Comparison of ENCODE assay signal across 8 mouse cellular contexts in genomic region chr7:97399960-97400715, GRCm38 (mm10). TPM values are rescaled to one million over a fixed set of nuclear protein-coding genes. Genes with fewer than 3 reads are reported as not detected.
DNase-seq lines count a peak whose midpoint lies in the region; ATAC-seq and TF ChIP-seq lines count a peak whose summit lies in the region.

Gene Ndufc2, plus strand, starts transcription at chr7:97400003.

- H3K4me1 ChIP-seq in bone marrow macrophage, adult 2 months (ENCODE audit: control insufficient read depth, insufficient read depth, low read length) = peaks cover 14% of the 10 kb centered on the region
- peaks cover 6% of the 10 kb centered on the region for H3K4me1 ChIP-seq in embryonic fibroblast, embryonic 13.5 days (ENCODE audit: control insufficient read depth, insufficient read depth, low read length)
- H3K4me1 ChIP-seq in heart, embryonic 10.5 days = peaks cover 17% of the 10 kb centered on the region
- peaks cover 20% of the 10 kb centered on the region for H3K4me1 ChIP-seq in kidney, embryonic 15.5 days
- peaks cover 9 to 15% of the 10 kb centered on the region in 2 experiments; a peak in 3 of 4 replicates for H3K4me1 ChIP-seq in liver, embryonic 14.5 days (replicated peaks; ENCODE audit: control insufficient read depth in 2 of 2, insufficient read depth in 2 of 2, low read length in 1 of 2)
- H3K4me1 ChIP-seq in neural tube, embryonic 11.5 days (ENCODE audit: control insufficient read depth, insufficient read depth, low read length) = peaks cover 4% of the 10 kb centered on the region
- H3K4me1 ChIP-seq in stomach, postnatal 0 days (replicated peaks; ENCODE audit: control insufficient read depth, insufficient read depth) = peaks cover 4% of the 10 kb centered on the region; the same call in 1 of the 2 replicates

- peak within 1 kb of the TSS; percentile 92 for H3K4me3 ChIP-seq in bone marrow macrophage, adult 2 months (ENCODE audit: insufficient read depth, low read length)
- peak within 1 kb of the TSS; percentile 84 for H3K4me3 ChIP-seq in embryonic fibroblast, embryonic 13.5 days (ENCODE audit: insufficient read depth, low read length)
- peak within 1 kb of the TSS; percentile 86 for H3K4me3 ChIP-seq in heart, embryonic 10.5 days
- H3K4me3 ChIP-seq in kidney, embryonic 15.5 days (replicated peaks) = peak within 1 kb of the TSS; percentile 69
- H3K4me3 ChIP-seq in liver, embryonic 14.5 days (ENCODE audit: insufficient read depth in 1 of 2, low read depth in 2 of 2, low read length in 2 of 2) = peak within 1 kb of the TSS; percentile 77 to 87
- H3K4me3 ChIP-seq in neural tube, embryonic 11.5 days (ENCODE audit: low read depth, low read length) = peak within 1 kb of the TSS; percentile 96
- peak within 1 kb of the TSS; percentile 97 for H3K4me3 ChIP-seq in stomach, postnatal 0 days (ENCODE audit: low read depth, low read length)

- H3K4me2 ChIP-seq in kidney, embryonic 15.5 days = peak within 1 kb of the TSS; percentile 71
- H3K4me2 ChIP-seq in liver, embryonic 14.5 days (ENCODE audit: low read depth) = peak within 1 kb of the TSS; percentile 91
- peak within 1 kb of the TSS; percentile 62 for H3K4me2 ChIP-seq in neural tube, embryonic 11.5 days (ENCODE audit: low read depth)
- H3K4me2 ChIP-seq in stomach, postnatal 0 days (replicated peaks; ENCODE audit: low read depth) = peak within 1 kb of the TSS; percentile 73

- peak within 1 kb of the TSS; percentile 55 for H3K27ac ChIP-seq in bone marrow macrophage, adult 2 months (ENCODE audit: insufficient read depth, low read depth, low read length)
- peak within 1 kb of the TSS; percentile 13; the same call in 1 of the 2 replicates for H3K27ac ChIP-seq in embryonic fibroblast, embryonic 13.5 days (ENCODE audit: insufficient read depth, low read length)
- peak within 1 kb of the TSS; percentile 96 for H3K27ac ChIP-seq in heart, embryonic 10.5 days
- H3K27ac ChIP-seq in kidney, embryonic 15.5 days = peak within 1 kb of the TSS; percentile 92
- peak within 1 kb of the TSS; percentile 43 for H3K27ac ChIP-seq in liver, embryonic 14.5 days
- peak within 1 kb of the TSS; percentile 67; the same call in 1 of the 2 replicates for H3K27ac ChIP-seq in neural tube, embryonic 11.5 days (ENCODE audit: low read depth, low read length)
- H3K27ac ChIP-seq in stomach, postnatal 0 days (replicated peaks) = peak within 1 kb of the TSS; percentile 89

- peak within 1 kb of the TSS; percentile 92 for H3K9ac ChIP-seq in kidney, embryonic 15.5 days
- H3K9ac ChIP-seq in liver, embryonic 14.5 days (replicated peaks) = peak within 1 kb of the TSS; percentile 87
- H3K9ac ChIP-seq in neural tube, embryonic 11.5 days (ENCODE audit: low read length) = peak within 1 kb of the TSS; percentile 83
- peak within 1 kb of the TSS; percentile 98 for H3K9ac ChIP-seq in stomach, postnatal 0 days (ENCODE audit: low read length)

- TF ChIP-seq POLR2A in bone marrow macrophage, adult 2 months (IDR thresholded peaks at IDR 0.05; ENCODE audit: borderline replicate concordance, low read depth, low read length) = no peak
- TF ChIP-seq POLR2A in embryonic fibroblast, embryonic 13.5 days (IDR thresholded peaks at IDR 0.05; ENCODE audit: low read depth, low read length) = peak; percentile 98

- ATAC-seq in kidney, embryonic 15.5 days (replicated peaks; ENCODE audit: low FRiP score) = peak; percentile 95
- ATAC-seq in liver, embryonic 14.5 days (ENCODE audit: insufficient read depth) = peak; percentile 89
- ATAC-seq in neural tube, embryonic 11.5 days (ENCODE audit: insufficient read depth, low FRiP score, low TSS enrichment) = peak; percentile 88
- ATAC-seq in stomach, postnatal 0 days (ENCODE audit: low FRiP score, low TSS enrichment) = peak; percentile 94

- under 1% methylated on average over 54 of the region's 54 CpGs for WGBS in heart, embryonic 10.5 days
- WGBS in kidney, embryonic 15.5 days = under 1% methylated on average over 54 of the region's 54 CpGs
- WGBS in liver, embryonic 14.5 days (ENCODE audit: insufficient replicate concordance) = under 1% methylated on average over 54 of the region's 54 CpGs
- WGBS in neural tube, embryonic 11.5 days = under 1% methylated on average over 54 of the region's 54 CpGs
- under 1% methylated on average over 54 of the region's 54 CpGs for WGBS in stomach, postnatal 0 days

- H3K9me3 ChIP-seq in heart, embryonic 10.5 days = no peaks in the 10 kb centered on the region
- peaks cover 7% of the 10 kb centered on the region; the same call in 1 of the 2 replicates for H3K9me3 ChIP-seq in kidney, embryonic 15.5 days (replicated peaks)
- no peaks in the 10 kb centered on the region for H3K9me3 ChIP-seq in liver, embryonic 14.5 days (ENCODE audit: control insufficient read depth, low read length)
- H3K9me3 ChIP-seq in neural tube, embryonic 11.5 days (ENCODE audit: control insufficient read depth, low read length) = no peaks in the 10 kb centered on the region
- no peaks in the 10 kb centered on the region for H3K9me3 ChIP-seq in stomach, postnatal 0 days (ENCODE audit: control insufficient read depth, low read length)

- no peaks in the 10 kb centered on the region for H3K27me3 ChIP-seq in heart, embryonic 10.5 days (ENCODE audit: insufficient read depth, poor library complexity, severe bottlenecking)
- no peaks in the 10 kb centered on the region for H3K27me3 ChIP-seq in kidney, embryonic 15.5 days
- H3K27me3 ChIP-seq in liver, embryonic 14.5 days (ENCODE audit: control insufficient read depth, insufficient read depth, low read length) = no peaks in the 10 kb centered on the region
- H3K27me3 ChIP-seq in neural tube, embryonic 11.5 days (ENCODE audit: control insufficient read depth, insufficient read depth, low read length) = no peaks in the 10 kb centered on the region
- no peaks in the 10 kb centered on the region for H3K27me3 ChIP-seq in stomach, postnatal 0 days (ENCODE audit: control insufficient read depth, insufficient read depth, low read length)

- peaks cover 23% of the 10 kb centered on the region for H3K36me3 ChIP-seq in heart, embryonic 10.5 days
- H3K36me3 ChIP-seq in kidney, embryonic 15.5 days = peaks cover 21% of the 10 kb centered on the region
- no peaks in the 10 kb centered on the region; the same call in 1 of the 2 replicates for H3K36me3 ChIP-seq in liver, embryonic 14.5 days (replicated peaks; ENCODE audit: control insufficient read depth, insufficient read depth, low read depth)
- H3K36me3 ChIP-seq in neural tube, embryonic 11.5 days (ENCODE audit: control insufficient read depth, insufficient read depth, low read length) = no peaks in the 10 kb centered on the region
- H3K36me3 ChIP-seq in stomach, postnatal 0 days (ENCODE audit: control insufficient read depth, insufficient read depth, low read length) = no peaks in the 10 kb centered on the region

- DNase-seq in CD4-positive helper T cell, adult 2 months (ENCODE audit: low read depth, low spot score) = peak; percentile 85
- peak; percentile 92 for DNase-seq in heart, embryonic 10.5 days (ENCODE audit: low spot score)
- peak; percentile 61 to 68 (median 62) for DNase-seq in liver, embryonic 14.5 days (ENCODE audit: low read depth in 3 of 3, low spot score in 3 of 3)
- DNase-seq in neural tube, embryonic 11.5 days (ENCODE audit: low spot score) = peak; percentile 88
- peak; percentile 82 for DNase-seq in stomach, postnatal 0 days (ENCODE audit: low spot score)

- TF ChIP-seq CTCF in bone marrow macrophage, adult 2 months (IDR thresholded peaks at IDR 0.05; ENCODE audit: low read depth, low read length) = no peak
- no peak for TF ChIP-seq CTCF in embryonic fibroblast, embryonic 13.5 days (IDR thresholded peaks at IDR 0.05; ENCODE audit: borderline replicate concordance, insufficient read depth, low read length)
- no peak; the same call in 1 of the 2 replicates for TF ChIP-seq CTCF in liver, embryonic 14.5 days (IDR thresholded peaks at IDR 0.05; ENCODE audit: low read depth)
- no peak for TF ChIP-seq CTCF in stomach, postnatal 0 days (IDR thresholded peaks at IDR 0.05; ENCODE audit: low read depth)

- no peak for TF ChIP-seq EP300 in liver, embryonic 14.5 days (IDR thresholded peaks at IDR 0.05; ENCODE audit: low read depth)
- TF ChIP-seq EP300 in stomach, postnatal 0 days (optimal IDR thresholded peaks at IDR 0.05) = no peak

RNA-seq across cellular contexts. Expression of gene Ndufc2, which starts in this region (rescaled TPM):
- polyA plus RNA-seq in bone marrow macrophage, adult 2 months (2012; ENCODE audit: insufficient read depth, insufficient read length, missing spikeins) = 159 and 174 TPM in 2 replicates
- polyA plus RNA-seq in embryonic fibroblast, embryonic 13.5 days (2011; ENCODE audit: insufficient read length, low read depth, missing spikeins) = 114 and 124 TPM in 2 replicates
- 380 and 484 TPM in 2 replicates for polyA plus RNA-seq in heart, embryonic 10.5 days (2016; fragmentation: Nextera tagmentation; extraction: Ambion mirVana)
- polyA plus RNA-seq in kidney, embryonic 15.5 days (2015; fragmentation: Nextera tagmentation; extraction: Ambion mirVana) = 359 and 418 TPM in 2 replicates
- polyA plus RNA-seq in liver, embryonic 14.5 days (2012; rRNA removed) = 95.8 and 107 TPM in 2 replicates
- polyA plus RNA-seq in liver, embryonic 14.5 days (2014; fragmentation: Nextera tagmentation; extraction: Ambion mirVana) = 242 and 250 TPM in 2 replicates
- polyA plus RNA-seq in neural tube, embryonic 11.5 days (2014; fragmentation: Nextera tagmentation; extraction: Ambion mirVana) = 320 and 333 TPM in 2 replicates
- 415 and 439 TPM in 2 replicates for polyA plus RNA-seq in stomach, postnatal 0 days (2015; fragmentation: Nextera tagmentation; extraction: Ambion mirVana)

Comparison
In these comparisons a context has a peak if more than half of its experiments do, and no peak if none do; other contexts are left out.
1. Peak in every context shown above with its lines: DNase-seq, ATAC-seq, H3K4me3 ChIP-seq and H3K27ac ChIP-seq.
2. H3K27ac ChIP-seq: peak in every context shown above with its lines; median percentile 96 in heart, embryonic 10.5 days; 92 in kidney, embryonic 15.5 days; 89 in stomach, postnatal 0 days; 67 in neural tube, embryonic 11.5 days; 55 in bone marrow macrophage, adult 2 months; 43 in liver, embryonic 14.5 days; 13 in embryonic fibroblast, embryonic 13.5 days.